Mouse (Mus musculus): ENCODE measurements around the gene Shc1. TPM values are rescaled to one million over a fixed set of nuclear protein-coding genes. Genes with fewer than 3 reads are reported as not detected.

The Shc1 gene
- polyA plus RNA-seq, 1 experiment from 2014 or later = 67.7 TPM

GRCm38 (mm10) chr3:89451916-89452315, 33.7 kb downstream of the Shc1 start:
- Histone ChIP-seq H3K9ac (ENCODE audit: low read length) (no peak overlapping the region), H3K27ac (ENCODE audit: low read length) (no peak overlapping the region), H3K4me1 (ENCODE audit: control insufficient read depth, insufficient read depth, low read length) (peaks cover 22% of the 10 kb centered on the region), H3K4me2 (ENCODE audit: low read depth, low read length) (no peak overlapping the region), H3K27me3 (ENCODE audit: control insufficient read depth, insufficient read depth, low read length) (no peaks in the 10 kb centered on the region), H3K4me3 (ENCODE audit: low read length) (no peak overlapping the region), H3K36me3 (ENCODE audit: control insufficient read depth, insufficient read depth) (peaks cover 5% of the 10 kb centered on the region), H3K9me3 (replicated peaks; ENCODE audit: control insufficient read depth, low read length) (no peaks in the 10 kb centered on the region)
- ATAC-seq (replicated peaks; ENCODE audit: extremely low read depth, insufficient read depth, low FRiP score) = no peak
- WGBS = 74% methylated on average over 1 of the region's 1 CpGs

GRCm38 (mm10) chr3:89454401-89455177, 36.3 kb downstream of the Shc1 start, which contains the start of gene Pmvk:
Gene Pmvk (plus strand): TSS chr3:89454541.
- H3K4me3 ChIP-seq (ENCODE audit: low read length) = no peak within 1 kb of the TSS
- no peaks in the 10 kb centered on the region for H3K27me3 ChIP-seq (ENCODE audit: control insufficient read depth, insufficient read depth, low read length)
- H3K4me2 ChIP-seq (ENCODE audit: low read depth, low read length) = no peak within 1 kb of the TSS
- no peaks in the 10 kb centered on the region for H3K9me3 ChIP-seq (replicated peaks; ENCODE audit: control insufficient read depth, low read length)
- ATAC-seq (replicated peaks; ENCODE audit: extremely low read depth, insufficient read depth, low FRiP score) = no peak
- H3K9ac ChIP-seq (ENCODE audit: low read length) = no peak within 1 kb of the TSS
- no peaks in the 10 kb centered on the region for H3K36me3 ChIP-seq (ENCODE audit: control insufficient read depth, insufficient read depth)
- 57% methylated on average over 10 of the region's 10 CpGs for WGBS
- no peak within 1 kb of the TSS for H3K27ac ChIP-seq (ENCODE audit: low read length)
- H3K4me1 ChIP-seq (ENCODE audit: control insufficient read depth, insufficient read depth, low read length) = peaks cover 13% of the 10 kb centered on the region

GRCm38 (mm10) chr3:89455786-89456285, 37.6 kb downstream of the Shc1 start:
- Histone ChIP-seq H3K4me3 (ENCODE audit: low read length) (no peak overlapping the region), H3K9me3 (replicated peaks; ENCODE audit: control insufficient read depth, low read length) (no peaks in the 10 kb centered on the region), H3K4me2 (ENCODE audit: low read depth, low read length) (no peak overlapping the region), H3K27me3 (ENCODE audit: control insufficient read depth, insufficient read depth, low read length) (no peaks in the 10 kb centered on the region), H3K36me3 (ENCODE audit: control insufficient read depth, insufficient read depth) (no peaks in the 10 kb centered on the region), H3K27ac (ENCODE audit: low read length) (no peak overlapping the region), H3K9ac (ENCODE audit: low read length) (no peak overlapping the region), H3K4me1 (ENCODE audit: control insufficient read depth, insufficient read depth, low read length) (peaks cover 13% of the 10 kb centered on the region)
- 60% methylated on average over 1 of the region's 1 CpGs for WGBS
- ATAC-seq (replicated peaks; ENCODE audit: extremely low read depth, insufficient read depth, low FRiP score) = no peak

GRCm38 (mm10) chr3:89456726-89457665, 38.8 kb downstream of the Shc1 start:
- no peak for ATAC-seq (replicated peaks; ENCODE audit: extremely low read depth, insufficient read depth, low FRiP score)

GRCm38 (mm10) chr3:89458372-89458964, 40.2 kb downstream of the Shc1 start:
- Histone ChIP-seq H3K4me3 (ENCODE audit: low read length) (peak overlapping the region; percentile 77), H3K27me3 (ENCODE audit: control insufficient read depth, insufficient read depth, low read length) (no peaks in the 10 kb centered on the region), H3K27ac (ENCODE audit: low read length) (peak overlapping the region; percentile 79), H3K4me1 (ENCODE audit: control insufficient read depth, insufficient read depth, low read length) (peaks cover 12% of the 10 kb centered on the region), H3K4me2 (ENCODE audit: low read depth, low read length) (peak overlapping the region; percentile 79), H3K9me3 (replicated peaks; ENCODE audit: control insufficient read depth, low read length) (no peaks in the 10 kb centered on the region), H3K36me3 (ENCODE audit: control insufficient read depth, insufficient read depth) (no peaks in the 10 kb centered on the region), H3K9ac (ENCODE audit: low read length) (peak overlapping the region; percentile 75)
- WGBS = 38% methylated on average over 13 of the region's 13 CpGs
- peak; percentile 33; the same call in 1 of the 2 replicates for ATAC-seq (replicated peaks; ENCODE audit: extremely low read depth, insufficient read depth, low FRiP score)

More at GRCm38 (mm10) chr3:89456726-89457665, 38.8 kb downstream of the Shc1 start:
- Histone ChIP-seq H3K4me3 (ENCODE audit: low read length) (no peak overlapping the region), H3K27me3 (ENCODE audit: control insufficient read depth, insufficient read depth, low read length) (no peaks in the 10 kb centered on the region), H3K9me3 (replicated peaks; ENCODE audit: control insufficient read depth, low read length) (no peaks in the 10 kb centered on the region), H3K9ac (ENCODE audit: low read length) (no peak overlapping the region), H3K36me3 (ENCODE audit: control insufficient read depth, insufficient read depth) (no peaks in the 10 kb centered on the region), H3K4me2 (ENCODE audit: low read depth, low read length) (no peak overlapping the region), H3K4me1 (ENCODE audit: control insufficient read depth, insufficient read depth, low read length) (peaks cover 12% of the 10 kb centered on the region), H3K27ac (ENCODE audit: low read length) (no peak overlapping the region)
- 37% methylated on average over 10 of the region's 10 CpGs for WGBS

GRCm38 (mm10) chr3:89458965-89459807, 40.9 kb downstream of the Shc1 start:
- ATAC-seq (replicated peaks; ENCODE audit: extremely low read depth, insufficient read depth, low FRiP score) = peak; percentile 88

GRCm38 (mm10) chr3:89468268-89468667, 50.0 kb downstream of the Shc1 start:
- H3K4me1 ChIP-seq (ENCODE audit: control insufficient read depth, insufficient read depth, low read length) = no peaks in the 10 kb centered on the region
- peaks cover 2% of the 10 kb centered on the region; the same call in 1 of the 2 replicates for H3K36me3 ChIP-seq (ENCODE audit: control insufficient read depth, insufficient read depth)
- no peak overlapping the region for H3K27ac ChIP-seq (ENCODE audit: low read length)
- no peak overlapping the region for H3K9ac ChIP-seq (ENCODE audit: low read length)
- H3K4me3 ChIP-seq (ENCODE audit: low read length) = no peak overlapping the region
- H3K4me2 ChIP-seq (ENCODE audit: low read depth, low read length) = no peak overlapping the region
- ATAC-seq (replicated peaks; ENCODE audit: extremely low read depth, insufficient read depth, low FRiP score) = no peak
- no peaks in the 10 kb centered on the region for H3K27me3 ChIP-seq (ENCODE audit: control insufficient read depth, insufficient read depth, low read length)
- H3K9me3 ChIP-seq (replicated peaks; ENCODE audit: control insufficient read depth, low read length) = no peaks in the 10 kb centered on the region
- 49% methylated on average over 4 of the region's 4 CpGs for WGBS

More at GRCm38 (mm10) chr3:89458965-89459807, 40.9 kb downstream of the Shc1 start:
- H3K27me3 ChIP-seq (ENCODE audit: control insufficient read depth, insufficient read depth, low read length) = no peaks in the 10 kb centered on the region
- H3K4me2 ChIP-seq (ENCODE audit: low read depth, low read length) = peak overlapping the region; percentile 79
- H3K9me3 ChIP-seq (replicated peaks; ENCODE audit: control insufficient read depth, low read length) = no peaks in the 10 kb centered on the region
- H3K9ac ChIP-seq (ENCODE audit: low read length) = peak overlapping the region; percentile 75
- H3K4me1 ChIP-seq (ENCODE audit: control insufficient read depth, insufficient read depth, low read length) = peaks cover 12% of the 10 kb centered on the region
- H3K4me3 ChIP-seq (ENCODE audit: low read length) = peak overlapping the region; percentile 77
- peak overlapping the region; percentile 79 for H3K27ac ChIP-seq (ENCODE audit: low read length)
- under 1% methylated on average over 35 of the region's 36 CpGs for WGBS
- H3K36me3 ChIP-seq (ENCODE audit: control insufficient read depth, insufficient read depth) = no peaks in the 10 kb centered on the region

GRCm38 (mm10) chr3:89472280-89472679, 54.0 kb downstream of the Shc1 start:
- H3K36me3 ChIP-seq (ENCODE audit: control insufficient read depth, insufficient read depth) = peaks cover 2% of the 10 kb centered on the region; the same call in 1 of the 2 replicates
- no peaks in the 10 kb centered on the region for H3K27me3 ChIP-seq (ENCODE audit: control insufficient read depth, insufficient read depth, low read length)
- WGBS = 74% methylated on average over 7 of the region's 7 CpGs
- H3K9me3 ChIP-seq (replicated peaks; ENCODE audit: control insufficient read depth, low read length) = no peaks in the 10 kb centered on the region
- no peak overlapping the region for H3K27ac ChIP-seq (ENCODE audit: low read length)
- no peaks in the 10 kb centered on the region for H3K4me1 ChIP-seq (ENCODE audit: control insufficient read depth, insufficient read depth, low read length)
- H3K4me3 ChIP-seq (ENCODE audit: low read length) = no peak overlapping the region
- no peak overlapping the region for H3K4me2 ChIP-seq (ENCODE audit: low read depth, low read length)
- H3K9ac ChIP-seq (ENCODE audit: low read length) = no peak overlapping the region
- ATAC-seq (replicated peaks; ENCODE audit: extremely low read depth, insufficient read depth, low FRiP score) = no peak
